Mouse (Mus musculus): Measurements from ENCODE around the gene Ttll3.

- TF ChIP-seq CTCF (IDR thresholded peaks at IDR 0.05; ENCODE audit: control insufficient read depth, insufficient read depth, insufficient read length) = no peak
- TF ChIP-seq USF1 (IDR thresholded peaks at IDR 0.05; ENCODE audit: low read depth) = no peak
- TF ChIP-seq MAX (IDR thresholded peaks at IDR 0.05) = no peak
- no peak for TF ChIP-seq CEBPB (IDR thresholded peaks at IDR 0.05; ENCODE audit: low read depth)
- TF ChIP-seq MYOD1 (IDR thresholded peaks at IDR 0.05; ENCODE audit: control insufficient read depth, insufficient read length, low read depth) = no peak
- TF ChIP-seq MYOG (IDR thresholded peaks at IDR 0.05; ENCODE audit: control insufficient read depth, extremely low read depth, insufficient read length) = no peak
Observed at GRCm38 (mm10) chr6:113393951-113394350, 4.9 kb downstream of the Ttll3 start.

Measured in C2C12 (cell line).